In genomic region chr15:31417796-31418685, GRCm38 (mm10) we compare ENCODE assay signal across 8 mouse cellular contexts. TPM values are rescaled to one million over a fixed set of nuclear protein-coding genes. Genes with fewer than 3 reads are reported as not detected.
DNase-seq lines count a peak whose midpoint lies in the region; ATAC-seq lines count a peak whose summit lies in the region.

No protein-coding gene starts in this region.

- no peak; the same call in 1 of the 2 replicates for ATAC-seq in limb, embryonic 11.5 days (ENCODE audit: insufficient number of reproducible peaks, low FRiP score, low TSS enrichment, low read depth)
- peak; percentile 51; the same call in 1 of the 2 replicates for ATAC-seq in midbrain, embryonic 13.5 days

- no peaks in the 10 kb centered on the region for H3K27me3 ChIP-seq in limb, embryonic 11.5 days (ENCODE audit: control insufficient read depth, insufficient read depth, low read length)
- H3K27me3 ChIP-seq in midbrain, embryonic 13.5 days, result no peaks in the 10 kb centered on the region

- WGBS in limb, embryonic 11.5 days, result 50% methylated on average over 21 of the region's 21 CpGs
- 75% methylated on average over 21 of the region's 21 CpGs for WGBS in midbrain, embryonic 13.5 days

- no peaks in the 10 kb centered on the region for H3K36me3 ChIP-seq in limb, embryonic 11.5 days (ENCODE audit: control insufficient read depth, insufficient read depth, low read length)
- H3K36me3 ChIP-seq in midbrain, embryonic 13.5 days, result no peaks in the 10 kb centered on the region

- peaks cover 3% of the 10 kb centered on the region; the same call in 1 of the 2 replicates for H3K4me1 ChIP-seq in limb, embryonic 11.5 days (ENCODE audit: control insufficient read depth, insufficient read depth, low read length)
- H3K4me1 ChIP-seq in midbrain, embryonic 13.5 days (replicated peaks), result peaks cover 1% of the 10 kb centered on the region; the same call in 1 of the 2 replicates

- no peak overlapping the region for H3K27ac ChIP-seq in limb, embryonic 11.5 days (replicated peaks; ENCODE audit: low read depth, low read length)
- H3K27ac ChIP-seq in midbrain, embryonic 13.5 days, result no peak overlapping the region

- peak overlapping the region; percentile 17; the same call in 1 of the 2 replicates for H3K4me2 ChIP-seq in limb, embryonic 11.5 days (ENCODE audit: low read depth, severe bottlenecking)
- H3K4me2 ChIP-seq in midbrain, embryonic 13.5 days (replicated peaks), result no peak overlapping the region

- peak; percentile 36 to 58 for DNase-seq in adrenal gland, adult (ENCODE audit: inconsistent age in 2 of 2, low spot score in 1 of 2)
- no peak for DNase-seq in adrenal gland, postnatal 4 days (ENCODE audit: low spot score in 2 of 2)
- peak; percentile 38 for DNase-seq in c-Kit-positive CD71-positive TER-119-negative erythroid progenitor cells, embryonic 14.5 days (ENCODE audit: low read depth)
- peak; percentile 77 to 86 for DNase-seq in frontal cortex, postnatal 36 days (ENCODE audit: low spot score in 2 of 2)
- DNase-seq in induced T-regulatory cell, adult 2 months (ENCODE audit: low read depth), result peak; percentile 15
- no peak for DNase-seq in limb, embryonic 11.5 days (ENCODE audit: low spot score)
- DNase-seq in spleen, postnatal 4 days (ENCODE audit: low spot score in 2 of 2), result peak; percentile 66 to 77

- H3K9ac ChIP-seq in limb, embryonic 11.5 days (ENCODE audit: low read length), result no peak overlapping the region
- H3K9ac ChIP-seq in midbrain, embryonic 13.5 days (replicated peaks), result no peak overlapping the region

- no peaks in the 10 kb centered on the region for H3K9me3 ChIP-seq in limb, embryonic 11.5 days (ENCODE audit: control insufficient read depth, low read length)
- no peaks in the 10 kb centered on the region for H3K9me3 ChIP-seq in midbrain, embryonic 13.5 days

- no peak overlapping the region for H3K4me3 ChIP-seq in limb, embryonic 11.5 days (ENCODE audit: low read depth, low read length)
- no peak overlapping the region for H3K4me3 ChIP-seq in midbrain, embryonic 13.5 days (replicated peaks)

RNA-seq across cellular contexts. Expression of gene Ropn1l, which starts 35.5 kb away (rescaled TPM):
- 1 to 10 TPM; 2.2 to 3.8 TPM for total RNA-seq in adrenal gland, postnatal 4 days (2021)
- 3.3 and 3.5 TPM in 2 replicates for polyA plus RNA-seq in limb, embryonic 11.5 days (2014; fragmentation: Nextera tagmentation; extraction: Ambion mirVana)
- polyA plus RNA-seq in midbrain, embryonic 13.5 days (2015; fragmentation: Nextera tagmentation; extraction: Ambion mirVana), result 1.8 and 2.1 TPM in 2 replicates

RNA-seq across cellular contexts. Expression of gene Ankrd33b, which starts 50.5 kb away (rescaled TPM):
- total RNA-seq in adrenal gland, postnatal 4 days (2021), result 1 to 10 TPM; 2.1 to 5.5 TPM
- 0.36 and 0.40 TPM in 2 replicates for polyA plus RNA-seq in limb, embryonic 11.5 days (2014; fragmentation: Nextera tagmentation; extraction: Ambion mirVana)
- 0.64 and 0.86 TPM in 2 replicates for polyA plus RNA-seq in midbrain, embryonic 13.5 days (2015; fragmentation: Nextera tagmentation; extraction: Ambion mirVana)

Comparison
In these comparisons a context has a peak if more than half of its experiments do, and no peak if none do; other contexts are left out.
1. DNase-seq: peak in adrenal gland, adult (2 of 2), c-Kit-positive CD71-positive TER-119-negative erythroid progenitor cells, embryonic 14.5 days (single experiment), frontal cortex, postnatal 36 days (2 of 2), induced T-regulatory cell, adult 2 months (single experiment) and spleen, postnatal 4 days (2 of 2); none in adrenal gland, postnatal 4 days (0 of 2) and limb, embryonic 11.5 days (single experiment).